9 mouse cellular contexts compared by ENCODE assay signal in genomic region chr5:124444208-124444607, GRCm38 (mm10). TPM values are rescaled to one million over a fixed set of nuclear protein-coding genes. Genes with fewer than 3 reads are reported as not detected.
A peak's percentile ranks its signal among the peaks of the same experiment; 100 is the strongest.
DNase-seq lines count a peak whose midpoint lies in the region; ATAC-seq and TF ChIP-seq lines count a peak whose summit lies in the region.
"Had no signal": no experiment of that assay in that cellular context is flagged by ENCODE, and none has a peak within 500 bp of the region (broad histone marks: within the 10 kb centered on the region; RNA-seq: fewer than 3 reads in every experiment).

No protein-coding gene starts in this region.

- H3K36me3 ChIP-seq in hindbrain, embryonic 10.5 days = peaks cover 28% of the 10 kb centered on the region
- H3K36me3 ChIP-seq in hindbrain, embryonic 16.5 days (ENCODE audit: control insufficient read depth, insufficient read depth, low read length) = peaks cover 4% of the 10 kb centered on the region; the same call in 1 of the 2 replicates
- H3K36me3 ChIP-seq in limb, embryonic 14.5 days (ENCODE audit: control insufficient read depth, insufficient read depth, low read length) = peaks cover 22% of the 10 kb centered on the region

- no peak for TF ChIP-seq POLR2A in bone marrow macrophage, adult 2 months (IDR thresholded peaks at IDR 0.05; ENCODE audit: borderline replicate concordance, low read depth, low read length)
- TF ChIP-seq POLR2A in limb, embryonic 14.5 days (IDR thresholded peaks at IDR 0.05; ENCODE audit: borderline replicate concordance, extremely low read depth, insufficient read depth, insufficient read length) = no peak

- no peak for TF ChIP-seq CTCF in bone marrow macrophage, adult 2 months (IDR thresholded peaks at IDR 0.05; ENCODE audit: low read depth, low read length)

- H3K4me3 ChIP-seq in hindbrain, embryonic 10.5 days = peak overlapping the region; percentile 94
- no peak overlapping the region for H3K4me3 ChIP-seq in hindbrain, embryonic 16.5 days (ENCODE audit: low read length)
- peak overlapping the region; percentile 82 for H3K4me3 ChIP-seq in bone marrow macrophage, adult 2 months (ENCODE audit: insufficient read depth, low read length)
- peak overlapping the region; percentile 80; the same call in 1 of the 2 replicates for H3K4me3 ChIP-seq in limb, embryonic 14.5 days (replicated peaks; ENCODE audit: low read length)

- no peak for ATAC-seq in hindbrain, embryonic 16.5 days
- no peak for ATAC-seq in limb, embryonic 14.5 days (ENCODE audit: low FRiP score, low read depth)

- H3K4me1 ChIP-seq in hindbrain, embryonic 10.5 days (replicated peaks) = peaks cover 48% of the 10 kb centered on the region
- peaks cover 25% of the 10 kb centered on the region for H3K4me1 ChIP-seq in hindbrain, embryonic 16.5 days (ENCODE audit: control insufficient read depth, insufficient read depth, low read depth, low read length)
- H3K4me1 ChIP-seq in bone marrow macrophage, adult 2 months (ENCODE audit: control insufficient read depth, insufficient read depth, low read length) = peaks cover 29% of the 10 kb centered on the region
- peaks cover 17% of the 10 kb centered on the region for H3K4me1 ChIP-seq in limb, embryonic 14.5 days (ENCODE audit: control insufficient read depth, insufficient read depth, low read length)

- 77% methylated on average over 3 of the region's 3 CpGs for WGBS in hindbrain, embryonic 10.5 days
- 70% methylated on average over 3 of the region's 3 CpGs for WGBS in hindbrain, embryonic 16.5 days
- WGBS in limb, embryonic 14.5 days = 76% methylated on average over 3 of the region's 3 CpGs

- no peak overlapping the region; the same call in 1 of the 2 replicates for H3K27ac ChIP-seq in hindbrain, embryonic 10.5 days
- no peak overlapping the region; the same call in 1 of the 2 replicates for H3K27ac ChIP-seq in hindbrain, embryonic 16.5 days (ENCODE audit: low read depth, low read length)
- H3K27ac ChIP-seq in bone marrow macrophage, adult 2 months (ENCODE audit: insufficient read depth, low read depth, low read length) = peak overlapping the region; percentile 57
- no peak overlapping the region for H3K27ac ChIP-seq in limb, embryonic 14.5 days (replicated peaks; ENCODE audit: low read depth, low read length)

- no peak for DNase-seq in hindbrain, embryonic 10.5 days (ENCODE audit: low spot score)
- peak; percentile 39 for DNase-seq in A20 (ENCODE audit: low read depth, low spot score)
- DNase-seq in limb, embryonic 14.5 days (ENCODE audit: low spot score) = no peak
- no peak for DNase-seq in thymus, postnatal 10 days (ENCODE audit: low spot score in 2 of 2)
- no peak for DNase-seq in thymus, postnatal 36 days
- no peak for DNase-seq in right cerebral cortex, adult 18-20 months
- DNase-seq: thymus, postnatal 14 days had no signal

- no peak overlapping the region; the same call in 1 of the 2 replicates for H3K4me2 ChIP-seq in hindbrain, embryonic 16.5 days (ENCODE audit: low read length)
- peak overlapping the region; percentile 90 for H3K4me2 ChIP-seq in limb, embryonic 14.5 days (replicated peaks; ENCODE audit: low read depth, low read length, severe bottlenecking)

- H3K9me3 ChIP-seq in hindbrain, embryonic 10.5 days = no peaks in the 10 kb centered on the region
- no peaks in the 10 kb centered on the region for H3K9me3 ChIP-seq in hindbrain, embryonic 16.5 days (ENCODE audit: control insufficient read depth, low read length)
- H3K9me3 ChIP-seq in limb, embryonic 14.5 days (ENCODE audit: control insufficient read depth, low read length) = no peaks in the 10 kb centered on the region

- H3K27me3 ChIP-seq in hindbrain, embryonic 10.5 days (ENCODE audit: insufficient read depth, poor library complexity, severe bottlenecking) = no peaks in the 10 kb centered on the region
- no peaks in the 10 kb centered on the region for H3K27me3 ChIP-seq in hindbrain, embryonic 16.5 days (replicated peaks; ENCODE audit: control insufficient read depth, insufficient read depth, low read length)
- H3K27me3 ChIP-seq in limb, embryonic 14.5 days (ENCODE audit: control insufficient read depth, insufficient read depth, low read length) = no peaks in the 10 kb centered on the region

- no peak overlapping the region for H3K9ac ChIP-seq in hindbrain, embryonic 16.5 days (ENCODE audit: low read depth, low read length)
- H3K9ac ChIP-seq in limb, embryonic 14.5 days (ENCODE audit: low read depth, low read length, severe bottlenecking) = no peak overlapping the region

RNA-seq across cellular contexts. Expression of gene Kmt5a, which starts 4.5 kb away (rescaled TPM):
- 34.3 and 43.7 TPM in 2 replicates for polyA plus RNA-seq in hindbrain, embryonic 10.5 days (2016; fragmentation: Nextera tagmentation; extraction: Ambion mirVana)
- 12.0 and 14.6 TPM in 2 replicates for polyA plus RNA-seq in hindbrain, embryonic 16.5 days (2015; fragmentation: Nextera tagmentation; extraction: Ambion mirVana)
- polyA plus RNA-seq in bone marrow macrophage, adult 2 months (2012; ENCODE audit: insufficient read depth, insufficient read length, missing spikeins) = 49.2 and 58.6 TPM in 2 replicates
- 96.7 and 101 TPM in 2 replicates for polyA plus RNA-seq in limb, embryonic 14.5 days (2012; rRNA removed)
- polyA plus RNA-seq in limb, embryonic 14.5 days (2014; fragmentation: Nextera tagmentation; extraction: Ambion mirVana) = 70.9 and 91.4 TPM in 2 replicates

RNA-seq across cellular contexts. Expression of gene Sbno1, which starts 18.4 kb away (rescaled TPM):
- polyA plus RNA-seq in hindbrain, embryonic 10.5 days (2016; fragmentation: Nextera tagmentation; extraction: Ambion mirVana) = 84.6 and 86.6 TPM in 2 replicates
- 83.6 and 84.3 TPM in 2 replicates for polyA plus RNA-seq in hindbrain, embryonic 16.5 days (2015; fragmentation: Nextera tagmentation; extraction: Ambion mirVana)
- polyA plus RNA-seq in bone marrow macrophage, adult 2 months (2012; ENCODE audit: insufficient read depth, insufficient read length, missing spikeins) = 57.5 and 59.2 TPM in 2 replicates
- polyA plus RNA-seq in limb, embryonic 14.5 days (2012; rRNA removed) = 43.0 and 45.9 TPM in 2 replicates
- 65.1 and 76.3 TPM in 2 replicates for polyA plus RNA-seq in limb, embryonic 14.5 days (2014; fragmentation: Nextera tagmentation; extraction: Ambion mirVana)

RNA-seq across cellular contexts. Expression of gene Rilpl2, which starts 34.0 kb away (rescaled TPM):
- polyA plus RNA-seq in hindbrain, embryonic 10.5 days (2016; fragmentation: Nextera tagmentation; extraction: Ambion mirVana) = 21.5 and 23.1 TPM in 2 replicates
- 28.5 and 31.8 TPM in 2 replicates for polyA plus RNA-seq in hindbrain, embryonic 16.5 days (2015; fragmentation: Nextera tagmentation; extraction: Ambion mirVana)
- polyA plus RNA-seq in bone marrow macrophage, adult 2 months (2012; ENCODE audit: insufficient read depth, insufficient read length, missing spikeins) = 106 and 113 TPM in 2 replicates
- 34.7 and 36.3 TPM in 2 replicates for polyA plus RNA-seq in limb, embryonic 14.5 days (2012; rRNA removed)
- polyA plus RNA-seq in limb, embryonic 14.5 days (2014; fragmentation: Nextera tagmentation; extraction: Ambion mirVana) = 36.9 and 39.2 TPM in 2 replicates

RNA-seq across cellular contexts. Expression of gene Snrnp35, which starts 38.7 kb away (rescaled TPM):
- 29.7 and 35.4 TPM in 2 replicates for polyA plus RNA-seq in hindbrain, embryonic 10.5 days (2016; fragmentation: Nextera tagmentation; extraction: Ambion mirVana)
- 19.6 and 21.9 TPM in 2 replicates for polyA plus RNA-seq in hindbrain, embryonic 16.5 days (2015; fragmentation: Nextera tagmentation; extraction: Ambion mirVana)
- polyA plus RNA-seq in bone marrow macrophage, adult 2 months (2012; ENCODE audit: insufficient read depth, insufficient read length, missing spikeins) = 20.5 and 21.6 TPM in 2 replicates
- 8.1 and 17.1 TPM in 2 replicates for polyA plus RNA-seq in limb, embryonic 14.5 days (2012; rRNA removed)
- 10.7 and 12.2 TPM in 2 replicates for polyA plus RNA-seq in limb, embryonic 14.5 days (2014; fragmentation: Nextera tagmentation; extraction: Ambion mirVana)
